Mouse (Mus musculus): ENCODE data around the gene Kcnk5.

- TF ChIP-seq CTCF (IDR thresholded peaks at IDR 0.05; ENCODE audit: low read depth) (no peak), EP300 (IDR thresholded peaks at IDR 0.05; ENCODE audit: low read depth) (no peak)
Measured at GRCm38 (mm10) chr14:20226488-20226887, 44.9 kb upstream of the Kcnk5 start.

Measured in liver, postnatal 0 days (tissue).